Mouse (Mus musculus) midbrain, embryonic 16.5 days (tissue): ENCODE data around the gene Nt5c2. TPM values are rescaled to one million over a fixed set of nuclear protein-coding genes. Genes with fewer than 3 reads are reported as not detected.

Source experiments
- ATAC-seq: fragments of 200-750 bp; cut with Nextera tagmentation; 2 replicates; pipeline ENCODE4 v1.8.0; 2017; ENCODE audit warnings: moderate TSS enrichment
- H3K27ac ChIP-seq: fragments of 300-500 bp; sonication (generic); 2 replicates; pipeline ENCODE4 v1.5.1; 2014; ENCODE audit warnings: mild to moderate bottlenecking, low read length, mixed read lengths
- H3K27me3 ChIP-seq: fragments of 300-500 bp; sonication (generic); 2 replicates; pipeline ENCODE4 v1.6.1; 2014; ENCODE audit warnings: low read depth, low read length, mixed read lengths; ENCODE audit not compliant: control insufficient read depth, insufficient read depth
- H3K36me3 ChIP-seq: fragments of 300-500 bp; sonication (generic); 2 replicates; pipeline ENCODE4 v1.6.1; 2014; ENCODE audit warnings: mild to moderate bottlenecking, low read length, moderate library complexity, mixed read lengths; ENCODE audit not compliant: control insufficient read depth, insufficient read depth
- H3K4me1 ChIP-seq: fragments of 300-500 bp; sonication (generic); 2 replicates; pipeline ENCODE4 v1.6.1; 2014; ENCODE audit warnings: mild to moderate bottlenecking, low read length, mixed read lengths; ENCODE audit not compliant: control insufficient read depth, insufficient read depth
- H3K4me2 ChIP-seq: fragments of 300-500 bp; sonication (generic); 2 replicates; pipeline ENCODE4 v1.6.1; 2014; ENCODE audit warnings: mild to moderate bottlenecking, low read length, mixed read lengths
- H3K4me3 ChIP-seq: fragments of 300-500 bp; sonication (generic); 2 replicates; pipeline ENCODE4 v1.5.1; 2014; ENCODE audit warnings: low read depth, mild to moderate bottlenecking, low read length, moderate library complexity, mixed read lengths
- H3K9ac ChIP-seq: fragments of 300-500 bp; sonication (generic); 2 replicates; pipeline ENCODE4 v1.6.1; 2014; ENCODE audit warnings: low read depth, low read length, mixed read lengths
- H3K9me3 ChIP-seq: fragments of 300-500 bp; sonication (generic); replicated peaks from 2 replicates; pipeline ENCODE4 v1.6.1; 2014; ENCODE audit warnings: mild to moderate bottlenecking, low read length, mixed read lengths; ENCODE audit not compliant: control insufficient read depth, poor library complexity, severe bottlenecking
- WGBS: fragments of 180-500 bp; shearing (Covaris S2); extraction: QIAGEN DNeasy Blood & Tissue Kit; methylation state at CpG from one replicate; pipeline ENCODE4 v1.1.7; 2014; 5-methylcytosine and 5-hydroxymethylcytosine counted together
- polyA plus RNA-seq: library from polyadenylated mRNA; unstranded; fragments of >200 nt; fragmentation: Nextera tagmentation; extraction: Ambion mirVana; gene quantifications from 2 replicates; pipeline ENCODE4 v1.2.1, GENCODE M21; 2015

Nt5c2 gene
- polyA plus RNA-seq, 1 experiment from 2014 or later: 85.7 TPM

GRCm38 (mm10) chr19:46926357-46926756, 88.6 kb downstream of the Nt5c2 start:
- Histone ChIP-seq H3K9me3 (no peaks in the 10 kb centered on the region), H3K4me1 (0 out of 2 replicates have a peak, but pooled peaks cover 5% of the 10 kb centered on the region), H3K4me2 (no peak overlapping the region), H3K27ac (no peak overlapping the region), H3K9ac (no peak overlapping the region), H3K27me3 (no peaks in the 10 kb centered on the region), H3K36me3 (no peaks in the 10 kb centered on the region), H3K4me3 (no peak overlapping the region)
- no peak for ATAC-seq
- 57% methylated on average over 4 of the region's 4 CpGs for WGBS

- no peak for ATAC-seq
- Histone ChIP-seq H3K36me3 (no peaks in the 10 kb centered on the region), H3K27ac (no peak overlapping the region), H3K4me2 (no peak overlapping the region), H3K9me3 (no peaks in the 10 kb centered on the region), H3K4me3 (no peak overlapping the region), H3K9ac (no peak overlapping the region), H3K27me3 (no peaks in the 10 kb centered on the region), H3K4me1 (no peaks in the 10 kb centered on the region)
- 92% methylated on average over 6 of the region's 6 CpGs for WGBS
These were observed 94.4 kb downstream of the Nt5c2 start for GRCm38 (mm10) chr19:46920571-46920970.

- ATAC-seq: no peak
- 59% methylated on average over 9 of the region's 9 CpGs for WGBS
- Histone ChIP-seq H3K9ac (no peak overlapping the region), H3K4me3 (no peak overlapping the region), H3K36me3 (no peaks in the 10 kb centered on the region), H3K27me3 (no peaks in the 10 kb centered on the region), H3K27ac (no peak overlapping the region), H3K4me1 (no peaks in the 10 kb centered on the region), H3K9me3 (no peaks in the 10 kb centered on the region), H3K4me2 (no peak overlapping the region)
These were observed 99.4 kb downstream of the Nt5c2 start for GRCm38 (mm10) chr19:46915406-46916080.

- no peak overlapping the region for H3K4me3 ChIP-seq
- ATAC-seq: no peak
- H3K27ac ChIP-seq: no peak overlapping the region
- H3K9me3 ChIP-seq: no peaks in the 10 kb centered on the region
- 95% methylated on average over 11 of the region's 11 CpGs for WGBS
- peaks cover 6% of the 10 kb centered on the region; the same call in 1 of the 2 replicates for H3K4me1 ChIP-seq
- no peak overlapping the region for H3K9ac ChIP-seq
- H3K27me3 ChIP-seq: no peaks in the 10 kb centered on the region
- H3K36me3 ChIP-seq: no peaks in the 10 kb centered on the region
- H3K4me2 ChIP-seq: no peak overlapping the region
These were observed 101.3 kb downstream of the Nt5c2 start for GRCm38 (mm10) chr19:46913626-46914025.

GRCm38 (mm10) chr19:46911492-46911891, 103.5 kb downstream of the Nt5c2 start:
- H3K4me1 ChIP-seq: peaks cover 6% of the 10 kb centered on the region; the same call in 1 of the 2 replicates
- ATAC-seq: no peak
- no peak overlapping the region for H3K4me2 ChIP-seq
- H3K36me3 ChIP-seq: no peaks in the 10 kb centered on the region
- no peak overlapping the region for H3K4me3 ChIP-seq
- H3K9ac ChIP-seq: no peak overlapping the region
- WGBS: 92% methylated on average over 3 of the region's 3 CpGs
- no peaks in the 10 kb centered on the region for H3K9me3 ChIP-seq
- no peak overlapping the region for H3K27ac ChIP-seq
- no peaks in the 10 kb centered on the region for H3K27me3 ChIP-seq

GRCm38 (mm10) chr19:46908977-46909376, 106.0 kb downstream of the Nt5c2 start:
- ATAC-seq: no peak
- Histone ChIP-seq H3K27me3 (no peaks in the 10 kb centered on the region), H3K4me3 (no peak overlapping the region), H3K36me3 (no peaks in the 10 kb centered on the region), H3K9me3 (no peaks in the 10 kb centered on the region), H3K27ac (0 out of 2 replicates have a peak overlapping the region, but pooled peaks have one; percentile 17), H3K4me2 (no peak overlapping the region), H3K4me1 (peaks cover 6% of the 10 kb centered on the region; the same call in 1 of the 2 replicates), H3K9ac (no peak overlapping the region)
- WGBS: 35% methylated on average over 4 of the region's 4 CpGs

- 66% methylated on average over 5 of the region's 5 CpGs for WGBS
- ATAC-seq: no peak
These were observed 106.7 kb downstream of the Nt5c2 start for GRCm38 (mm10) chr19:46908207-46908606.

GRCm38 (mm10) chr19:46905971-46906370, 109.0 kb downstream of the Nt5c2 start:
- no peak overlapping the region for H3K27ac ChIP-seq
- ATAC-seq: no peak
- no peaks in the 10 kb centered on the region for H3K9me3 ChIP-seq
- H3K4me3 ChIP-seq: no peak overlapping the region
- no peak overlapping the region for H3K4me2 ChIP-seq
- no peak overlapping the region for H3K9ac ChIP-seq
- no peaks in the 10 kb centered on the region for H3K27me3 ChIP-seq
- H3K36me3 ChIP-seq: no peaks in the 10 kb centered on the region
- peaks cover 6% of the 10 kb centered on the region; the same call in 1 of the 2 replicates for H3K4me1 ChIP-seq
- WGBS: 91% methylated on average over 4 of the region's 4 CpGs

More at GRCm38 (mm10) chr19:46908207-46908606, 106.7 kb downstream of the Nt5c2 start:
- no peak overlapping the region for H3K27ac ChIP-seq
- no peaks in the 10 kb centered on the region for H3K36me3 ChIP-seq
- H3K9ac ChIP-seq: no peak overlapping the region
- H3K4me1 ChIP-seq: peaks cover 6% of the 10 kb centered on the region; the same call in 1 of the 2 replicates
- H3K9me3 ChIP-seq: no peaks in the 10 kb centered on the region
- H3K27me3 ChIP-seq: no peaks in the 10 kb centered on the region
- no peak overlapping the region for H3K4me3 ChIP-seq
- no peak overlapping the region for H3K4me2 ChIP-seq

GRCm38 (mm10) chr19:46905383-46905782, 109.6 kb downstream of the Nt5c2 start:
- no peaks in the 10 kb centered on the region for H3K27me3 ChIP-seq
- ATAC-seq: no peak
- H3K4me3 ChIP-seq: no peak overlapping the region
- H3K36me3 ChIP-seq: no peaks in the 10 kb centered on the region
- no peaks in the 10 kb centered on the region for H3K9me3 ChIP-seq
- no peak overlapping the region for H3K4me2 ChIP-seq
- no peak overlapping the region for H3K9ac ChIP-seq
- H3K27ac ChIP-seq: no peak overlapping the region
- H3K4me1 ChIP-seq: peaks cover 6% of the 10 kb centered on the region; the same call in 1 of the 2 replicates
